ENCODE assay signal across 8 mouse cellular contexts in genomic region chr12:111958101-111958865, GRCm38 (mm10). TPM values are rescaled to one million over a fixed set of nuclear protein-coding genes. Genes with fewer than 3 reads are reported as not detected.
DNase-seq lines count a peak whose midpoint lies in the region; ATAC-seq and TF ChIP-seq lines count a peak whose summit lies in the region.

No protein-coding gene starts in this region.

- DNase-seq in 416B (ENCODE audit: low read depth), result peak; percentile 74
- DNase-seq in adrenal gland, adult 2 months, result peak; percentile 79
- peak; percentile 61 for DNase-seq in embryo, embryonic 9.5 days (ENCODE audit: extremely low spot score)
- DNase-seq in kidney, postnatal 0 days (ENCODE audit: low spot score), result peak; percentile 80
- DNase-seq in liver, adult 2 months (ENCODE audit: extremely low read depth, low read depth, low spot score), result peak; percentile 71
- peak; percentile 73 for DNase-seq in midbrain, postnatal 0 days (ENCODE audit: low spot score)
- DNase-seq in spleen, postnatal 14 days (ENCODE audit: low spot score in 2 of 2), result peak; percentile 49 to 68

- no peaks in the 10 kb centered on the region for H3K27me3 ChIP-seq in heart, embryonic 12.5 days (replicated peaks)
- H3K27me3 ChIP-seq in kidney, postnatal 0 days (ENCODE audit: insufficient read depth, low read length), result no peaks in the 10 kb centered on the region
- no peaks in the 10 kb centered on the region for H3K27me3 ChIP-seq in liver, adult 2 months (ENCODE audit: control insufficient read depth, insufficient read depth, low read length)
- H3K27me3 ChIP-seq in midbrain, postnatal 0 days (ENCODE audit: insufficient read depth, low read length), result no peaks in the 10 kb centered on the region

- WGBS in heart, embryonic 12.5 days, result 39% methylated on average over 9 of the region's 9 CpGs
- 41% methylated on average over 9 of the region's 9 CpGs for WGBS in kidney, postnatal 0 days
- 28% methylated on average over 9 of the region's 9 CpGs for WGBS in liver, adult 2 months
- WGBS in midbrain, postnatal 0 days, result 43% methylated on average over 9 of the region's 9 CpGs

- peak; percentile 53; the same call in 1 of the 2 replicates for ATAC-seq in heart, embryonic 12.5 days (ENCODE audit: insufficient number of reproducible peaks, low FRiP score)
- ATAC-seq in kidney, postnatal 0 days (replicated peaks; ENCODE audit: low FRiP score, low read depth), result peak; percentile 65
- peak; percentile 31; the same call in 1 of the 2 replicates for ATAC-seq in midbrain, postnatal 0 days (ENCODE audit: low FRiP score)

- H3K79me2 ChIP-seq in liver, adult 2 months (ENCODE audit: control insufficient read depth, insufficient read depth, low read length), result no peaks in the 10 kb centered on the region

- no peak for TF ChIP-seq POLR2A in liver, adult 2 months (IDR thresholded peaks at IDR 0.05; ENCODE audit: extremely low read depth, insufficient read depth, low read length)

- peak; percentile 84 for TF ChIP-seq CTCF in kidney, postnatal 0 days (IDR thresholded peaks at IDR 0.05; ENCODE audit: low read depth)
- TF ChIP-seq CTCF in liver, adult 2 months (IDR thresholded peaks at IDR 0.05; ENCODE audit: low read depth, low read length), result peak; percentile 82
- peak; percentile 89 for TF ChIP-seq CTCF in midbrain, postnatal 0 days (IDR thresholded peaks at IDR 0.05)

- H3K36me3 ChIP-seq in heart, embryonic 12.5 days, result peaks cover 39% of the 10 kb centered on the region
- H3K36me3 ChIP-seq in kidney, postnatal 0 days (ENCODE audit: insufficient read depth, low read length), result peaks cover 28% of the 10 kb centered on the region
- H3K36me3 ChIP-seq in liver, adult 2 months (ENCODE audit: control insufficient read depth, insufficient read depth, low read length), result peaks cover 10% of the 10 kb centered on the region; the same call in 1 of the 2 replicates
- H3K36me3 ChIP-seq in midbrain, postnatal 0 days (ENCODE audit: insufficient read depth, low read length), result peaks cover 31% of the 10 kb centered on the region

- no peak overlapping the region for H3K9ac ChIP-seq in heart, embryonic 12.5 days
- H3K9ac ChIP-seq in kidney, postnatal 0 days (ENCODE audit: low read depth, low read length), result no peak overlapping the region
- 0 out of 2 replicates have a peak overlapping the region, but pooled peaks have one; percentile 28 for H3K9ac ChIP-seq in liver, adult 2 months (ENCODE audit: low read depth, low read length)
- no peak overlapping the region for H3K9ac ChIP-seq in midbrain, postnatal 0 days (replicated peaks; ENCODE audit: low read length, poor library complexity, severe bottlenecking)

- no peak overlapping the region for H3K4me2 ChIP-seq in heart, embryonic 12.5 days
- no peak overlapping the region for H3K4me2 ChIP-seq in kidney, postnatal 0 days (ENCODE audit: low read length)
- no peak overlapping the region for H3K4me2 ChIP-seq in midbrain, postnatal 0 days (ENCODE audit: low read depth, low read length, poor library complexity, severe bottlenecking)

- H3K27ac ChIP-seq in heart, embryonic 12.5 days (ENCODE audit: poor library complexity, severe bottlenecking), result no peak overlapping the region
- H3K27ac ChIP-seq in kidney, postnatal 0 days, result no peak overlapping the region
- no peak overlapping the region for H3K27ac ChIP-seq in liver, adult 2 months (replicated peaks; ENCODE audit: insufficient read depth, low read depth, low read length)
- H3K27ac ChIP-seq in midbrain, postnatal 0 days (ENCODE audit: low read depth, low read length), result no peak overlapping the region

- no peak overlapping the region for H3K4me3 ChIP-seq in heart, embryonic 12.5 days
- H3K4me3 ChIP-seq in kidney, postnatal 0 days (replicated peaks; ENCODE audit: low read depth, low read length), result no peak overlapping the region
- H3K4me3 ChIP-seq in liver, adult 2 months (ENCODE audit: insufficient read depth, low read depth, low read length), result no peak overlapping the region
- H3K4me3 ChIP-seq in midbrain, postnatal 0 days (ENCODE audit: low read depth, low read length), result no peak overlapping the region

- peaks cover 5% of the 10 kb centered on the region; the same call in 1 of the 2 replicates for H3K4me1 ChIP-seq in heart, embryonic 12.5 days (replicated peaks)
- no peaks in the 10 kb centered on the region for H3K4me1 ChIP-seq in kidney, postnatal 0 days (replicated peaks; ENCODE audit: insufficient read depth, low read length)
- H3K4me1 ChIP-seq in liver, adult 2 months (ENCODE audit: control insufficient read depth, insufficient read depth, low read length), result peaks cover 5% of the 10 kb centered on the region; the same call in 1 of the 2 replicates
- no peaks in the 10 kb centered on the region for H3K4me1 ChIP-seq in midbrain, postnatal 0 days (ENCODE audit: insufficient read depth, low read length)

- H3K9me3 ChIP-seq in heart, embryonic 12.5 days (replicated peaks), result 0 out of 2 replicates have a peak, but pooled peaks cover 5% of the 10 kb centered on the region
- H3K9me3 ChIP-seq in kidney, postnatal 0 days (replicated peaks; ENCODE audit: low read length), result no peaks in the 10 kb centered on the region
- no peaks in the 10 kb centered on the region for H3K9me3 ChIP-seq in midbrain, postnatal 0 days (ENCODE audit: low read length)

RNA-seq across cellular contexts. Expression of gene Atp5mpl, which starts 8.5 kb away (rescaled TPM):
- total RNA-seq in adrenal gland, adult 2 months (2021), result 100 to 1,000 TPM; 274 to 451 TPM
- polyA plus RNA-seq in adrenal gland, adult 2 months (2012; rRNA removed), result 3.2 and 6.1 TPM in 2 replicates
- polyA plus RNA-seq in heart, embryonic 12.5 days (2016; fragmentation: Nextera tagmentation; extraction: Ambion mirVana), result 1,412 and 1,427 TPM in 2 replicates
- 1,132 and 1,318 TPM in 2 replicates for polyA plus RNA-seq in kidney, postnatal 0 days (2015; fragmentation: Nextera tagmentation; extraction: Ambion mirVana)
- total RNA-seq in liver, adult 2 months (2014; rRNA removed), result 336 and 444 TPM in 2 replicates
- polyA plus RNA-seq in liver, adult 2 months (2012; rRNA removed), result 23.8 and 26.3 TPM in 2 replicates
- total RNA-seq in midbrain, postnatal 0 days (2014; rRNA removed), result 172 and 371 TPM in 2 replicates
- 836 and 886 TPM in 2 replicates for polyA plus RNA-seq in midbrain, postnatal 0 days (2015; fragmentation: Nextera tagmentation; extraction: Ambion mirVana)

RNA-seq across cellular contexts. Expression of gene Tdrd9, which starts 13.1 kb away (rescaled TPM):
- under 1 TPM in 1 of 2 experiments, not detected in 1; 0.07 TPM for total RNA-seq in adrenal gland, adult 2 months (2021)
- polyA plus RNA-seq in adrenal gland, adult 2 months (2012; rRNA removed), result 0.06 TPM in 1 of 2 replicates, not detected in the other
- 0.14 and 0.37 TPM in 2 replicates for polyA plus RNA-seq in heart, embryonic 12.5 days (2016; fragmentation: Nextera tagmentation; extraction: Ambion mirVana)
- polyA plus RNA-seq in kidney, postnatal 0 days (2015; fragmentation: Nextera tagmentation; extraction: Ambion mirVana), result 0.18 and 0.32 TPM in 2 replicates
- total RNA-seq in liver, adult 2 months (2014; rRNA removed), result not detected in 2 replicates
- polyA plus RNA-seq in liver, adult 2 months (2012; rRNA removed), result not detected in 2 replicates
- total RNA-seq in midbrain, postnatal 0 days (2014; rRNA removed), result 0.19 and 1.5 TPM in 2 replicates
- polyA plus RNA-seq in midbrain, postnatal 0 days (2015; fragmentation: Nextera tagmentation; extraction: Ambion mirVana), result 0.26 and 0.39 TPM in 2 replicates

RNA-seq across cellular contexts. Expression of gene Rd3l, which starts 22.8 kb away (rescaled TPM):
- total RNA-seq in adrenal gland, adult 2 months (2021), result not detected
- not detected in 2 replicates for polyA plus RNA-seq in adrenal gland, adult 2 months (2012; rRNA removed)
- 0.62 and 0.64 TPM in 2 replicates for polyA plus RNA-seq in heart, embryonic 12.5 days (2016; fragmentation: Nextera tagmentation; extraction: Ambion mirVana)
- not detected in 2 replicates for polyA plus RNA-seq in kidney, postnatal 0 days (2015; fragmentation: Nextera tagmentation; extraction: Ambion mirVana)
- total RNA-seq in liver, adult 2 months (2014; rRNA removed), result not detected in 2 replicates
- not detected in 2 replicates for polyA plus RNA-seq in liver, adult 2 months (2012; rRNA removed)
- 0.38 TPM in 1 of 2 replicates, not detected in the other for total RNA-seq in midbrain, postnatal 0 days (2014; rRNA removed)
- 0.34 TPM in 1 of 2 replicates, not detected in the other for polyA plus RNA-seq in midbrain, postnatal 0 days (2015; fragmentation: Nextera tagmentation; extraction: Ambion mirVana)

RNA-seq across cellular contexts. Expression of gene Ppp1r13b, which starts 50.4 kb away (rescaled TPM):
- total RNA-seq in adrenal gland, adult 2 months (2021), result 10 to 100 TPM; 13.8 to 15.9 TPM
- 5.9 and 6.6 TPM in 2 replicates for polyA plus RNA-seq in adrenal gland, adult 2 months (2012; rRNA removed)
- 17.9 and 19.8 TPM in 2 replicates for polyA plus RNA-seq in heart, embryonic 12.5 days (2016; fragmentation: Nextera tagmentation; extraction: Ambion mirVana)
- polyA plus RNA-seq in kidney, postnatal 0 days (2015; fragmentation: Nextera tagmentation; extraction: Ambion mirVana), result 14.6 and 16.7 TPM in 2 replicates
- total RNA-seq in liver, adult 2 months (2014; rRNA removed), result 2.9 and 4.2 TPM in 2 replicates
- polyA plus RNA-seq in liver, adult 2 months (2012; rRNA removed), result 4.5 and 5.4 TPM in 2 replicates
- 58.5 and 79.3 TPM in 2 replicates for total RNA-seq in midbrain, postnatal 0 days (2014; rRNA removed)
- polyA plus RNA-seq in midbrain, postnatal 0 days (2015; fragmentation: Nextera tagmentation; extraction: Ambion mirVana), result 38.5 and 47.0 TPM in 2 replicates

Comparison
In these comparisons a context has a peak if more than half of its experiments do, and no peak if none do; other contexts are left out.
1. RNA of gene Atp5mpl, which starts 8.5 kb away (polyA plus RNA-seq): 1,412 to 1,427 TPM in heart, embryonic 12.5 days, 1,132 to 1,318 TPM in kidney, postnatal 0 days and 836 to 886 TPM in midbrain, postnatal 0 days; 23.8 to 26.3 TPM in liver, adult 2 months and 3.2 to 6.1 TPM in adrenal gland, adult 2 months; every median in the first group is over 10 times any median in the second.
2. Peak in every context shown above with its lines, with median percentiles within 50 percentile points of each other: DNase-seq, ATAC-seq and CTCF ChIP-seq.